Mouse (Mus musculus) C2C12 (cell line): ENCODE data around the gene Olfr1135.

ENCODE experiments used
- CEBPB ChIP-seq: IDR thresholded peaks from one replicate; pipeline ENCODE4 v1.6.1; 2011; ENCODE audit warnings: low read depth, mild to moderate bottlenecking, control low read depth, moderate library complexity
- CTCF ChIP-seq: IDR thresholded peaks from one replicate; pipeline ENCODE4 v1.5.1; 2011; ENCODE audit not compliant: control insufficient read depth, insufficient read depth, insufficient read length
- FOSL1 ChIP-seq: IDR thresholded peaks from one replicate; pipeline ENCODE4 v1.8.0; 2011; ENCODE audit warnings: mild to moderate bottlenecking, low read length; ENCODE audit not compliant: poor library complexity, insufficient read depth, severe bottlenecking
- MYOD1 ChIP-seq: IDR thresholded peaks from one replicate; pipeline ENCODE4 v1.6.1; 2011; ENCODE audit warnings: low read depth; ENCODE audit not compliant: control insufficient read depth, insufficient read length
- USF1 ChIP-seq: IDR thresholded peaks from one replicate; pipeline ENCODE4 v1.6.1; 2011; ENCODE audit warnings: low read depth, mild to moderate bottlenecking, control low read depth, moderate library complexity

DNA sequence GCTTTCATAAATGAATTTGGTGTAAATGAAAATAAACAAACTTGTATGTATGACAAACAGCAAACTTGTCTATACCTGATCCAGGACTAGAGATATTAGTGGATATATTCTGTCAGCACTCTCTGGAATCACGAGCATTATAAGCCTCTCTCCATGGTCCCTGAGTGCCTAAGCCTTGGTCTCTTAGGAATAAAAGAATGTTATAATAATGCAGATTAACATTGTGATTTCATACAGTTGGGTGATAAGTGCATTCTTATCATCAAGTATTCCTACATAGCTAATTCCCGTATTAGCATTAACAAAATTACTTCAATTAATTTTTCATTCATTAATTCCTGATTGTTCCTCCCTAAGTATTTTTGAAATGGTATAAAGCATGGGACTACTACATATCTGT is 15.1 kb downstream of the Olfr1135 start, which contains the start of gene Olfr1134:
- TF ChIP-seq USF1 (no peak), CTCF (no peak), CEBPB (no peak), FOSL1 (no peak), MYOD1 (no peak)
